Mouse (Mus musculus) lung, adult 18-20 months (tissue): ENCODE measurements around the gene Ccr10.
"Not testable (repeated sequence)": the region's sequence is repeated elsewhere in the genome, so short reads cannot be mapped to it uniquely, and the experiment has no call there.

Experiments
- DNase-seq, 2 experiments: peaks; one replicate each; pipeline ENCODE4 v3.0.0; 2022; ENCODE audit warnings: mixed read lengths in 2 of 2

The Ccr10 gene

GRCm38 (mm10) chr11:101170811-101171610, 4.2 kb downstream of the Ccr10 start, which contains the start of gene Plekhh3:
Gene Plekhh3 (minus strand): TSS chr11:101171351.
- peak; percentile 98 for DNase-seq

DNA sequence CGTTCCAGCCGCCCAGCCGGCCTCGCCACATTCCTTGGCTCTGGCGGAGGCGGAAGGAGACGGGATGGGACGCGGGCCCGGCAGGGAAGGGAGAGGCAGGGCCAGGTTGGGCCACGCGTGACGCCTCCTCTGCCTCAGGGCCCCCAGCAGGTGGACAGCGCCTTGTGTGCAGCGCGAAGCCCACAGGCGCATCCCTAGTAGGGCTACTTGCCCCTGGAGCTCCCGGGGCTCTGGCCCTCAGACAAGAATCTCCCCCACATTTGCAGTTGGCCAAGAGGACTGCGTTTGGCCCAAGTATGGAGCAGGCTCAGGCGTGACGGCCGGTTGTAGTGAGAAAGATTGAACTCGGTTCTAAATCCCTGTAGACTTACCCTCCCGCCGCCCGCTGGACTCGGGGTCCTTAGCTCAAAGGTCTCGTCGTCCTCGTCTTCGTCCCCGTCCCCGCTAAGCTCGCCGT, 4.9 kb downstream of the Ccr10 start, which contains the start of gene Cntnap1:
TSS of gene Cntnap1 (plus strand) at position 170 of the 457 bp plus-strand sequence.
- peak; percentile 79 to 85 for DNase-seq

GRCm38 (mm10) chr11:101169301-101170107, 5.7 kb downstream of the Ccr10 start:
- DNase-seq, result no peak

- peak in 1 of 2 experiments; percentile 39 for DNase-seq
Observed at GRCm38 (mm10) chr11:101168301-101168980, 6.8 kb downstream of the Ccr10 start.

DNA sequence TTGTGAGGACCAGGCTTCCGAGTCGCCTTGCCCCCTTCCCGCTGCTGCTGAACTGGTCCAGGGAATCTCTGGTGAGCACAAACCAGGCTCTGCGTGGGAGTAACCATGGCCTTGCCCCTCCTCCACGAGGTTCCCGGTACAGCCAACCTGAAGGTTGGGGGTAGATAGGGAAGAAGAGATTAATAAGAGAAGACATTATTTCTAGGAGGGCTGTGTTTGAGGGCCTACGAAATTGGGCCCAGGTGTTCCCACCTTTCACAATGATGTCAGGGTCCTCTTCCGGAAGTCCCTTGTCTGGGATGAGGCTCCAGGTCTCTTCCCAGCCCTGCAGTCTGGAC, 7.3 kb downstream of the Ccr10 start:
- no peak for DNase-seq

- no peak for DNase-seq
Observed at GRCm38 (mm10) chr11:101167211-101167962, 7.9 kb downstream of the Ccr10 start.

DNA sequence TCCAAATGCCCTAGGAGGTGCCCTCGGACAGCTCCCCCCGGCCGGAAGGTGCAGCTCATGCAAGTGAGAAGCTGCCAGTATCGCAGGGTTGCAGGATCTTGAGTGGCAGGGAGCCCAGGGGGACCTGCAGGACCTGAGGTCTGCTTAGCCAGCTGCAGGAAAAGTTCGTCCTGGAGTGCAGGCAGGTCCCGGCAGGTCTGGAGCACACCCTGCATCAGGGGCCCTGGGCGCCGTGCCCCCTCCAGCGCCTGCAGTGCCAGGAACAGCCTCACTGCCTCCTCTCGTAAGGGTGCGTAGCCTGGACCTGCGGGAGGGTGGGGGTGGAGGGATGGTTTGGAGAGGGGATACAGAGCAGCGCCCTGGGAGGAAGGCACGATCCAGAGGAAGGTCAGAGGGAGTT, 8.9 kb downstream of the Ccr10 start:
- no peak for DNase-seq

GRCm38 (mm10) chr11:101164677-101165580, 10.3 kb downstream of the Ccr10 start:
- DNase-seq, result peak in 1 of 2 experiments; percentile 30

GRCm38 (mm10) chr11:101164351-101164665, 10.9 kb downstream of the Ccr10 start:
- DNase-seq, result no peak

DNA sequence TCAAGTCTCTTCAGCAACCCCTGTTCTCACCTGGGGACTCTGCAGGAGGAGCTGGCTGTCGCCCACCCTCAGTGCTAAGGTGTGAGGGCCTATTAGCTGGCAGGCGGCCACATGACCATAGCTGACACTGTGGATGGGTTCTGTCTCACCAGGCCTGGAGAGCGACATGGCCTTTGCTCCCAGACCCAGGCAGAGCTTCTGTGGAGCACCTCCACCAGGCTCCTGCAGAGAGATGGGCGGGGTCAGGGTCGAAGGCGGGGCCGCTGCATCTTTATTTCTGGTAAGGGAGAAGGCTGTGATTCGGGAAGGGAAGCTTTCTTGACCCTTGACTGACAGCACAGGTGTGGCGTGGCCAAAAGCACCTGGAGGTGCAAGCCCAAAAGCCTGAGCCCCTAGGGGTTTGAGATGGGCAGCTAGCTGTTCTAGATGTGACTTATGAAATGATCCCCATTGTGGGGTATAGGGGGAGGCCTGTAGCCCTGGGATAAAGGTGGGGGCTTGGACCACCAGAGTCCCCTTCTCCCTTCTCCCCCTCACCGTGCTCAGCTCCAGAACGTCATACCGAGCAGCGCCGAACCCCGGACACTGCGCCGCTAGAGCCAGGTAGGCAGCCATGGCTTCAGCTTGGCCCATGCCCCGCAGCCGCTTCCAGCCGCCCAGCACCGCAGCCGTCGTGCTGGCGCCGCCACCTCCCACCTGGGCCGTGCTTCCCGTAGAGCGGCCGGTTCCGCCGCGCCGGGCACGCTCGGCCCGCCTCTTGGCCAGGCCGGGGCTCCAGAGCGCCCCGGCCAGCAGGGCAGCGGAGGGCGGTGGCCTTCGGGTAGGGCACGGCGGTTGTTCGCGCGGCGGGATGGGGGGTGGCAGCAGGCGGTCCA, 11.5 kb downstream of the Ccr10 start:
- no peak for DNase-seq

DNA sequence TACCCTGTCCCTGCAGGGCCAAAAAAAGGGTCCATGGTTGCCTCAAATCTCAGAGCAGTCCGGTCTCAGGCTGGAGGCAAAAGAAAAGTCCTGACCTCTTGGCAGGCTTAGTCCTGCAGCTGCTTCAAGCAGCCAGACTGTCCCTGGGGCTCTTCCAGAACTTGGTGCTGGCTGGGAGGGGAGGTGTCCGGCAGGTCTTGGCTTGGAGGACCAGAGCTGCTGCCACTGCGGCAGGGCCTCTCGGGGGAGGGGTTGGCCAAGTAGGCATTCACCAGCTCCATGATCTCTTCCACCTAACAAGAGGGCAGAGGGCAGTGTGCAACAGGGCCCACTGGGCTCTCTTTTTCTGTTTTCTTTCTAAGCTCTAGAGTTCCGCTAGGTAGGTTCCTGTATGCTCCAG, 12.5 kb downstream of the Ccr10 start:
- DNase-seq, result peak; percentile 64 to 65

DNA sequence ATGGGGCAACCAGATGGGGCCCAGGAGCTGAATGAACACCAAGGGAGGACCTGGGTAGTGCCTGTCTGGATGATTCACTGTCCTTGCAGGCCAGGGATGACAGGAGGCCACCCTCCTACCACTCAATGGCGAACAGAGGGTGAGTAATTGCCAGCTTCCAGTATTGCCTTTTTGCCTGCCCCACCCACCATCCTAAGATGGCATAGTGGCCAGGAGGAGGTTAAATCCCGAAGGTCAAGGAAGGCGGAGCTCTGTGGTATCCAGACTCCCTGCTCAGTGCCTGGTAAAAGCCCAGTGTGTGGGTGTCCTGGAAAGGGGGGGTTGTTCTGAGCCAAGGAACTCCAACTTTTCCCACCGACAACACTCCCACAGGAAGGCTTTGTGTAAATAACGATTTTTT, 12.9 kb downstream of the Ccr10 start:
- DNase-seq, result no peak

GRCm38 (mm10) chr11:101161551-101161950, 13.7 kb downstream of the Ccr10 start:
- DNase-seq, result no peak

DNA sequence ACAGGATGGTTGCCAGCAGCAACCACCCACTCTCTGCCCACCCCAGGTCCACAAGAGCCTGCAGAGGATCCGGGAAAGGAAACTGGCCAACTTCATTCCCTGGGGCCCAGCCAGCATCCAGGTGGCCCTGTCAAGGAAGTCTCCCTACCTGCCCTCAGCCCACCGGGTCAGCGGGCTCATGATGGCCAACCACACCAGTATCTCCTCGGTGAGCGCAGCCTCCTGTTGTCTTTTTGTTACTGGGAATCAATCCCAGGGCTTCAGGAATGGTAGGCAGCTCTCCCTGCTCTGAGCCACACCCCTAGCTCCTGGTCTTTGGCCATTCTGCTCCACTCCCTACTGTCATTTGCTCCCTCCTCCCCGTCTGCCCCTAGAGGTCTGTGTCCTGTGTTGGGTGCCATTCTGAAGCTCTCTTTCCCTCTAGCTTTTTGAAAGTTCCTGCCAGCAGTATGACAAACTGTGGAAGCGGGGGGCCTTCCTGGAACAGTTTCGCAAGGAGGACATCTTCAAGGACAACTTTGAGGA, 14.2 kb downstream of the Ccr10 start:
- DNase-seq, result not testable (repeated sequence)

DNA sequence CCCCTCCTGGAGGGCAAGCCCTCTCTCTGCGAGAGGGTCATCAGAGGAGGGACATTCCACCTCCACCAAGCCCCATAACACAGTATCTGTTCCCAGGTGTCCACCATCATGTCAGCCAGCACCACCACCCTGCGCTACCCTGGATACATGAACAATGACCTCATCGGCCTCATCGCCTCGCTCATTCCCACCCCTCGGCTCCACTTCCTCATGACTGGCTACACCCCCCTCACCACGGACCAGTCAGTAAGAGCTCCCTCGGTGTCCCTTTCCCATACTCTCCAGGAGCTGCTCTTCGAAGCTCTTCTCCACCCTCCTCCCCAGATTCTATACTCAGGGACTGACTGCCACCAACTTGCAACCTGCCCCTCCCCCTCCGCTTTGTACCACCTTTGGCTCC, 15.1 kb downstream of the Ccr10 start:
- DNase-seq, result not testable (repeated sequence)

DNA sequence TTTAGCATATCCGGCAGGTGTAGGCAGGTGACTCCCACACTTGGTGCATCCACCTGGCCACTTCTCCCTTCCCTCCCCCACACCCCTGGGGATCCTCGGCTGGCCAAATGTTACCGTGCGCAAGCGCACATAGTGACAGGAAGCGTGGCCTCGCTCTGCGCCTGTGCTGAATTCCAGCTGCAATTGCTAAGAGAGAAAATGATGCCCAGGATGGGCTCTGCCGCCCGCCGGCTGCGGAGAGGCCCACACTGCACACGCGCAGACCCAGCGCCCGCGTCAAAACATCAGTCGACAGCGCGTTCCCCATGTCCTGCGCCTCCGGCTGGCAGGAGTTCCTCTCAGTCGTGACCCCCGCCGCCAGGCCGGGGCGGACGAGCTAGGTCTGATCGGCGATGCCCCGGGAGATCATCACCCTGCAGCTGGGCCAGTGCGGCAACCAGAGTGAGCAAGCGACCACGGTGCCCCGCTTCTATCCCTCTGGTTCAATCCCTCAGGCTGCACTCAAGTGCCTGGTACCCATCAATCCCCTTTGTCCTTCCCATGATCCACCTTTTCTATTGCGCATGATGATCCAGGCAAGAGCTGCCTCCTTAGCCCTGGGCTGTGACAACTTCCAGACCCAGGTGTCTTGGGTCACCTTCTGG, 19.4 kb downstream of the Ccr10 start, which contains the start of gene Tubg2:
TSS of gene Tubg2 (plus strand) at position 180 of the 644 bp plus-strand sequence.
- DNase-seq, result peak in 1 of 2 experiments; percentile 49

DNA sequence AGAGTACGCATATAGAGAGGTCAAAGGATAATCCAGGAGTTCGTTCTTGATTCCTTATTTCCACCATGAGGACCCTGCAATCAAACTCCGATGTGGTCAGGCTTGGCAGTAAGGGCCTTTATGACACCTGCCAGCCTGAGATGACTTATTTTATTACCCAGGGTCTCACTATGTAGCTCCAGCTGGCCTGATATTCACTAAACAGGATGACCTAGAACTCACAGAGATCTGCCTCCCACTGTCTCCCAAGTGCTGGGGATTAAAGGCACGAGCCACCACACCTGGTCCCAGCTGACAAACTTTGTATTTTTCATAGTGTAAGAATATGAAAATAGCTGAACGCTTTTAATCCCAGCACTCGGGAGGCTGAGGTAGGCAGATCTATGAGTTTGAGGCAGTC, 20.1 kb downstream of the Ccr10 start:
- DNase-seq, result no peak

GRCm38 (mm10) chr11:101154648-101155047, 20.6 kb downstream of the Ccr10 start:
- DNase-seq, result no peak

DNA sequence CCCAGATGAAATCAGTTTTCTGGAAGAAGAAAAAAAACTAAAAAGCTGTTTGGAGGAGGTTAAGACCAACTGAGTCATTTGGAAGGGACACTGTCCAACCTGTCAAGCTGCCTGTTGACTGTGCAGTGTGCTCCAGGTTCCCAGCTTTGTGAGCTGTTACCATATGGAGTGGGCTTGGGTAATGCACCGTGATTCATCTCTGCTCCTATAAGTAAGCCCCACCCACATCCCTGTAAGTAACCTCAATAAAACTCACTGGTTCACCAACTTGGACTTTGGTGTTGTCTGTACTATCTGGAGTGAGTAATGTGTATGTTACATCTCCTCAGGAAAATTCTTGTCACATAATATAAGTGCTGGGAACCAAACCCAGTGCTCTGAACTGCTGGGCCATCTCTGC, 22.4 kb downstream of the Ccr10 start:
- DNase-seq, result no peak

GRCm38 (mm10) chr11:101151063-101151462, 24.2 kb downstream of the Ccr10 start:
- DNase-seq, result no peak
